Mouse (Mus musculus): ENCODE results near the gene Uts2. TPM values are rescaled to one million over a fixed set of nuclear protein-coding genes. Genes with fewer than 3 reads are reported as not detected.
A peak's percentile ranks its signal among the peaks of the same experiment; 100 is the strongest.

Uts2 gene
- polyA plus RNA-seq, 1 experiment, result not detected

DNA sequence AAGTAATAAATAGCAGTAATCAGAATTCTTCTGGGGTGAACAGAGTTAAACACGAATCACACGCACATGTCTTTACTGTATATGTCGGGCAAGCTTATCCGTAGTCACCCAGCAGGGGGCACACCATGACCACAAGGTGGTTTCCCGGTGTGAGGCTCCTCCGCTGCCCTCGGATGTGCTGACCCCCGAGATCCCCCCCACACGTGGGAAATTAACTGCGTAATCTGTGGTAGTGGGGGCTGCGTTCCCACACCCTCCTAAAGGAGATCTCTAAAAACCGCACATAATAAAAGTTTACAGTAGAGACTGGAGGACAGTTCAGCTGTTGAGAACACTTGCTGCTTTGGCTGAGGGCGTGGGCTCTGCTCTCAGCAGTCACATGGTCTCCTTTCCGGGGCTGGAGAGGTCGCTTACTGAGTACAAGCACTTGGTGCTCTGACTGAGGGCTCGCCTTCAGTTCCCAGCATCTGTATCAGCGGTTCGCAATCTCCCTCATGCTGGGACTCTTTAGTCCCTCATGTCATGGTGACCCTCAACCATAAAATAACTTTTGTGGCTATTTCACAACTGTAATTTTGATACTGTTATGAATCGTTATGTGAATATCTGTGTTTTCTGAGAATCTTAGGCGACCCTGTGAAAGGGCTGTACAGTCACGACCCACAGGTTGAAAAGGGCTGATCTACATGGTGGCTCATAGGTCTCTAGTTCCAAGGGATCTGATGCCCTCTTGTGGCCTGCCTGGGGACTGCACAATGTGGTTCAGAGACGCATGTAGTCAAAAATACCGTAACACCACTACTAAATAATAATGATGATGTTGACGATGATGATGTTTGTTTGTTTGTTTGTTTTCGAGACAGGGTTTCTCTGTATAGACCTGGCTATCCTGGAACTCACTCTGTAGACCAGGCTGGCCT is 32.0 kb upstream of the Uts2 start:
- H3K27ac ChIP-seq (ENCODE audit: insufficient read depth, low read depth, low read length), result no peak overlapping the region
- WGBS, result 8% methylated on average over 25 of the region's 25 CpGs
- H3K4me3 ChIP-seq (ENCODE audit: insufficient read depth, low read depth, low read length), result no peak overlapping the region
- no peaks in the 10 kb centered on the region for H3K4me1 ChIP-seq (ENCODE audit: control insufficient read depth, insufficient read depth, low read length)
- H3K27me3 ChIP-seq (replicated peaks; ENCODE audit: control insufficient read depth, insufficient read depth, low read length), result no peaks in the 10 kb centered on the region
- TF ChIP-seq POLR2A (IDR thresholded peaks at IDR 0.05; ENCODE audit: low read depth, low read length) (no peak), CTCF (conservative IDR thresholded peaks at IDR 0.05; ENCODE audit: insufficient read depth, insufficient read length, low read depth, low read length) (peak; percentile 92)
- DNase-seq, result peak; percentile 90
- no peaks in the 10 kb centered on the region for H3K36me3 ChIP-seq (ENCODE audit: control insufficient read depth, insufficient read depth, low read length)

DNA sequence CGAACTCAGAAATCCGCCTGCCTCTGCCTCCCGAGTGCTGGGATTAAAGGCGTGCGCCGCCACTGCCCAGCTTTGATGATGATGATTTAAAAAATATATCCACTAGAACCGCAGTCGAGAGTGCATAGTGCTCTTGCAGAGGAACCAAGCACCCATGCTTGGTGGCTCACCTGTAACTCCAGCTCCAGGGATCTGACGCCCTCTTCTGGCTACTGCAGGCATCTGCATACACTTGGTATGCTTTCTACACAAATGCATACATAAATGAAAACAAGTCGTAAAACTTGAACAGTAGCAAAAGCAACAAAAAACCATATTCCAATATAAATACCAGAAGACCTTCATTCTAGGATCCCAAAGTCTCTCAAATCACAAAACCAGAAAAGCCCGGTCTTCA is 31.3 kb upstream of the Uts2 start:
- peak; percentile 32; the same call in 1 of the 2 replicates for TF ChIP-seq CTCF (conservative IDR thresholded peaks at IDR 0.05; ENCODE audit: insufficient read depth, insufficient read length, low read depth, low read length)
- TF ChIP-seq POLR2A (IDR thresholded peaks at IDR 0.05; ENCODE audit: low read depth, low read length), result no peak
- Histone ChIP-seq H3K4me3 (ENCODE audit: insufficient read depth, low read depth, low read length) (no peak overlapping the region), H3K27ac (ENCODE audit: insufficient read depth, low read depth, low read length) (no peak overlapping the region), H3K36me3 (ENCODE audit: control insufficient read depth, insufficient read depth, low read length) (no peaks in the 10 kb centered on the region), H3K27me3 (replicated peaks; ENCODE audit: control insufficient read depth, insufficient read depth, low read length) (no peaks in the 10 kb centered on the region), H3K4me1 (ENCODE audit: control insufficient read depth, insufficient read depth, low read length) (no peaks in the 10 kb centered on the region)
- 70% methylated on average over 11 of the region's 11 CpGs for whole genome bisulfite sequencing
- DNase-seq, result no peak

DNA sequence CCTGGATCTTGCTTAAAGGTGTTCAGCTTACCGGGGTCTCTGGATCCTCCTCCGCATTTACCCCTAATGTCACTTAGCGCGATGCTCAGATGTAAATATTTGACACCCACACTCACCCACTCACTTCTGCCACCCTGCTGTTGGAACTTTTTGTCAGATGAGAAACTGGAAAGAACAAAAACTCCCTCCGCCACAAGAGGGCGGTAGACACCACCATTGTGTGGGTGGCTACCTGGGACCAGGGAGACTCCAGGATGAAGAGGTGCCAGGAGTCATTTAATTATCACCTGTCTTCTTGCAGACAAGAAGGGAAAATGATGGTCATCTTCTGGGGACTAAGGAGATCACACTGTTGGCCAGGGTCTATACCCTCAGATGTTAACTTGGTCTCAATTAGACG is 30.3 kb upstream of the Uts2 start:
- TF ChIP-seq CTCF (conservative IDR thresholded peaks at IDR 0.05; ENCODE audit: insufficient read depth, insufficient read length, low read depth, low read length) (peak; percentile 73), POLR2A (IDR thresholded peaks at IDR 0.05; ENCODE audit: low read depth, low read length) (no peak)
- H3K4me3 ChIP-seq (ENCODE audit: insufficient read depth, low read depth, low read length), result no peak overlapping the region
- H3K36me3 ChIP-seq (ENCODE audit: control insufficient read depth, insufficient read depth, low read length), result no peaks in the 10 kb centered on the region
- 18% methylated on average over 7 of the region's 7 CpGs for WGBS
- no peaks in the 10 kb centered on the region for H3K27me3 ChIP-seq (replicated peaks; ENCODE audit: control insufficient read depth, insufficient read depth, low read length)
- H3K4me1 ChIP-seq (ENCODE audit: control insufficient read depth, insufficient read depth, low read length), result no peaks in the 10 kb centered on the region
- DNase-seq, result peak; percentile 70
- no peak overlapping the region for H3K27ac ChIP-seq (ENCODE audit: insufficient read depth, low read depth, low read length)

DNA sequence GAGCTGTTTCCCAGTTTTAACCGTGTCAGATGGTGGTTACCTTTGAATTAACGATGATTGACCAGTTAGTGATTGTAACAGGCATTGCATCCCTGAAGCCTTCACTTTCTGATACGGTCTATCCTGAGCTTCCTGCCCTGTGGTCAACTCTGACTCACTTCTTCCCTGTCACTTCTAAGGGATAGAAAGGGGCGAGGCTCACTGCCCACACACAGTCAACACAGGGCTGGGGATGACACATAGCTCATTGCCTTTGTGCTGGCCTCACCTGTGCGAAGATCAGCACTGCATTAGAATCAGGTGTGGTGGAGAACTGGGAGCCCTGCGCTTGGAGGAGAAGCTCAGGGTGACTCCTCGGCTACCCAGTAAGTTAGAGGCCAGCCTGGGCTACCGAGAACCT is 27.9 kb upstream of the Uts2 start:
- Histone ChIP-seq H3K4me1 (ENCODE audit: control insufficient read depth, insufficient read depth, low read length) (no peaks in the 10 kb centered on the region), H3K27me3 (replicated peaks; ENCODE audit: control insufficient read depth, insufficient read depth, low read length) (no peaks in the 10 kb centered on the region), H3K27ac (ENCODE audit: insufficient read depth, low read depth, low read length) (no peak overlapping the region), H3K4me3 (ENCODE audit: insufficient read depth, low read depth, low read length) (no peak overlapping the region), H3K36me3 (ENCODE audit: control insufficient read depth, insufficient read depth, low read length) (no peaks in the 10 kb centered on the region)
- TF ChIP-seq CTCF (conservative IDR thresholded peaks at IDR 0.05; ENCODE audit: insufficient read depth, insufficient read length, low read depth, low read length), result no peak
- DNase-seq, result no peak
- 92% methylated on average over 8 of the region's 8 CpGs for WGBS

DNA sequence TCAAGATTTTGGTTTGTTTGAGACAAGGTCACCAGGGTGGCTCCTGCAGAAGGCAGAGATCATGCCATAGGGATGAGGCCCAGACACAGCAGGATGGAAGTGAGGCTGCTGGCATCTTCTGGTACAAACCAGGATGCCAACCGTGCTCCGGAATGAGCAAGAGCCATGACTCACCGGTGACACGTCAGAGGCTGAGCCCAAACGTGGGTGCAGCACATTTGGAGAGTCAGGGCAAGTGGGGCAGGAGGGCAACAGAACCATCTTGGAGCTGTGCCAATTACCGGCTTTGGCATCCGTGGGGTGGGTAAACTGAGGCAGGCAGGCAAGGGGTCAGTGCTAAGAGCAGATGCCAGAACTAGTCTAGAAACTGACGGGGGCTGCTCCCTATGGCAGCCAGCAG is 23.6 kb upstream of the Uts2 start:
- no peaks in the 10 kb centered on the region for H3K4me1 ChIP-seq (ENCODE audit: control insufficient read depth, insufficient read depth, low read length)
- no peaks in the 10 kb centered on the region for H3K27me3 ChIP-seq (replicated peaks; ENCODE audit: control insufficient read depth, insufficient read depth, low read length)
- no peak for DNase-seq
- no peak overlapping the region for H3K27ac ChIP-seq (ENCODE audit: insufficient read depth, low read depth, low read length)
- no peak overlapping the region for H3K4me3 ChIP-seq (ENCODE audit: insufficient read depth, low read depth, low read length)
- H3K36me3 ChIP-seq (ENCODE audit: control insufficient read depth, insufficient read depth, low read length), result no peaks in the 10 kb centered on the region
- TF ChIP-seq POLR2A (IDR thresholded peaks at IDR 0.05; ENCODE audit: low read depth, low read length) (no peak), CTCF (conservative IDR thresholded peaks at IDR 0.05; ENCODE audit: insufficient read depth, insufficient read length, low read depth, low read length) (no peak)
- whole genome bisulfite sequencing, result 84% methylated on average over 8 of the region's 8 CpGs

DNA sequence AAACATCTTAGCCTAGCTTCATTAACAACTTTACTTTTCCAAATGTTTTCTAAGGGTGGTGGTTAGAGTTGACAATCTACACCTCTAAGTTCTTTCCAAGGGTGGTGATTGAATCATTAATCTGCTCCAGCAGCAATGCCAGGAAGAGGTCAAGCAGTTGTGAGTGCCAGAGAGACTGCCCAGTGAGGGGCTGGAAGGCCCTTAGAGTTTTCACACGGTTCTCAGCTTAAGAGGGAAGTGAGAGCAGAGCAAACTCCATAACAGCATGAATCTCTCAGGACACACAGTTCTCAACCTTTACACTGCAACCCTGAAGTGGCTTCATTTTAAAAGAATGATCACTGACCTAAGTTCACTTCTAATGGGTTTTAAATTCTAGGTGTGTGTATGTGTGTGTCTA is 21.8 kb upstream of the Uts2 start:
- TF ChIP-seq POLR2A (IDR thresholded peaks at IDR 0.05; ENCODE audit: low read depth, low read length) (no peak), CTCF (conservative IDR thresholded peaks at IDR 0.05; ENCODE audit: insufficient read depth, insufficient read length, low read depth, low read length) (no peak)
- 5% methylated on average over 1 of the region's 1 CpGs for WGBS
- Histone ChIP-seq H3K36me3 (ENCODE audit: control insufficient read depth, insufficient read depth, low read length) (no peaks in the 10 kb centered on the region), H3K4me3 (ENCODE audit: insufficient read depth, low read depth, low read length) (no peak overlapping the region), H3K27me3 (replicated peaks; ENCODE audit: control insufficient read depth, insufficient read depth, low read length) (no peaks in the 10 kb centered on the region), H3K4me1 (ENCODE audit: control insufficient read depth, insufficient read depth, low read length) (peaks cover 4% of the 10 kb centered on the region; the same call in 1 of the 2 replicates), H3K27ac (ENCODE audit: insufficient read depth, low read depth, low read length) (no peak overlapping the region)
- DNase-seq, result peak; percentile 45

DNA sequence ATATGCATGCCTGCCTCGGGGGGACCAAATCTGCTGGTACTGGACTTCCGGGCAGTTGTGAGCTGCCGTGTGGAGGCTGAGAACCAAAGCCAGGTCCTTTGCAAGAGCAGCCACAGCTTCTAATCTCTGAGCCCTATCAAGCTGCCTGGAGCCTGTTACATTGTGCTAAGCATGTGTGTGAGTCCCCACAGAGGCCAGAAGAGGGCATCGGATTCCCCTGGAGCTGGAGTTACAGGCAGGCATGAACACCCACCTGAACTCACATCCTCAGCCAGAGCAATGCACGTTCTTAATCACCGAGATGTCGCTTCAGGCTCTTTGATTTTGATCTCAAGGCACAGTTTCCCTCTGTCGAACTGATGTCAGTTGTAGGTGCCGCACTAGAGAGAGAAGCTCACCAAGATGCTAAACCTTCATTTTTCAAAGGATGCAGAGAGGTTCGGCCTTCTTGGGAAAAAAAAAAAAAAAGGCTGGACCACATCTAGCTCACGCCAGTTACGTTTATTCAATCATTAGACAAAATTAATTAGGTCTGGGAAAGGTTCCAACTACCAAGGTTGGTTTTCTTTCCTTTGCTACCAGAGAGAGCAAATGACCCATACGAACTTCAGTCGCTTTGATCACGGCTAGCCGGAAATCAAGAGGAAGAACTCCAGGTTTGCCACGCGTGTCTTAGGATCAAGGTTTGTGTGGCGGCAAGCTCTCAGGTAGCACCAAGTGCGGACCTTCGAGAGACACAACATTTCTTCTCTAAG is 18.6 kb upstream of the Uts2 start:
- peaks cover 4% of the 10 kb centered on the region; the same call in 1 of the 2 replicates for H3K4me1 ChIP-seq (ENCODE audit: control insufficient read depth, insufficient read depth, low read length)
- H3K36me3 ChIP-seq (ENCODE audit: control insufficient read depth, insufficient read depth, low read length), result no peaks in the 10 kb centered on the region
- 46% methylated on average over 21 of the region's 21 CpGs for WGBS
- no peak overlapping the region for H3K27ac ChIP-seq (ENCODE audit: insufficient read depth, low read depth, low read length)
- DNase-seq, result peak; percentile 67
- H3K27me3 ChIP-seq (replicated peaks; ENCODE audit: control insufficient read depth, insufficient read depth, low read length), result no peaks in the 10 kb centered on the region
- H3K4me3 ChIP-seq (ENCODE audit: insufficient read depth, low read depth, low read length), result no peak overlapping the region
- no peak for TF ChIP-seq POLR2A (IDR thresholded peaks at IDR 0.05; ENCODE audit: low read depth, low read length)
- TF ChIP-seq CTCF (conservative IDR thresholded peaks at IDR 0.05; ENCODE audit: insufficient read depth, insufficient read length, low read depth, low read length), result no peak

Data from kidney, adult 2 months (tissue).